Mouse (Mus musculus): Measurements from ENCODE around the gene Cadm1. TPM values are rescaled to one million over a fixed set of nuclear protein-coding genes. Genes with fewer than 3 reads are reported as not detected.

Gene Cadm1
- polyA plus RNA-seq, 1 experiment = 4.0 TPM

DNA sequence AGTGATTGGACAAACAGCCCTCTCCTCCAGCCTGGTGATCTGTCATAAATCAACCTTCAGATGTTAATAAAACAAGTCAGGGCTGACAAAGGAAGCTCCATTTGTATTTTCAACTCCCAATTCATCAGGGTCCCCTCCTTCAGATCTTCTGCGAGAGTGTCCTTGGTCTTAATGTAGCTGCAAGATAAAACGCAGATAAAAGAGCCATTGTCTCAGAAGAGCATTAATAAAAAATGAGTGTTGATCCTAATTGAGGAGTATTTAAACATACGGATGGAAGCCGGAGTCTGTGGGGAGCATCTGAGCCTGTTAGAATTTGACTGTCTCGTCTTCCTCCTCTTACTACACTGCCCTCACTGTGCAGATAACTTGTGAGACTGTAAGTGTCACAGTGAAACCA, 234.9 kb downstream of the Cadm1 start:
- 76% methylated on average over 5 of the region's 5 CpGs for WGBS

GRCm38 (mm10) chr9:47765323-47765722, 235.3 kb downstream of the Cadm1 start:
- no peaks in the 10 kb centered on the region for H3K4me1 ChIP-seq (ENCODE audit: control insufficient read depth, insufficient read depth, low read length)
- 87% methylated on average over 13 of the region's 13 CpGs for WGBS
- no peak overlapping the region for H3K4me3 ChIP-seq (replicated peaks; ENCODE audit: control insufficient read depth, low read depth, low read length)
- no peak overlapping the region for H3K27ac ChIP-seq (ENCODE audit: control insufficient read depth, insufficient read depth, low read depth, low read length, poor library complexity)
- TF ChIP-seq CTCF (IDR thresholded peaks at IDR 0.05; ENCODE audit: control insufficient read depth, insufficient read depth, low read length) (no peak), POLR2A (IDR thresholded peaks at IDR 0.05; ENCODE audit: borderline replicate concordance, control insufficient read depth, low read depth, low read length) (no peak)

More for the DNA sequence above, 234.9 kb downstream of the Cadm1 start:
- TF ChIP-seq POLR2A (IDR thresholded peaks at IDR 0.05; ENCODE audit: borderline replicate concordance, control insufficient read depth, low read depth, low read length) (no peak), CTCF (IDR thresholded peaks at IDR 0.05; ENCODE audit: control insufficient read depth, insufficient read depth, low read length) (no peak)
- H3K4me3 ChIP-seq (replicated peaks; ENCODE audit: control insufficient read depth, low read depth, low read length) = no peak overlapping the region
- no peaks in the 10 kb centered on the region for H3K4me1 ChIP-seq (ENCODE audit: control insufficient read depth, insufficient read depth, low read length)
- no peak overlapping the region for H3K27ac ChIP-seq (ENCODE audit: control insufficient read depth, insufficient read depth, low read depth, low read length, poor library complexity)

GRCm38 (mm10) chr9:47766342-47766741, 236.4 kb downstream of the Cadm1 start:
- Histone ChIP-seq H3K4me3 (replicated peaks; ENCODE audit: control insufficient read depth, low read depth, low read length) (no peak overlapping the region), H3K4me1 (ENCODE audit: control insufficient read depth, insufficient read depth, low read length) (no peaks in the 10 kb centered on the region), H3K27ac (ENCODE audit: control insufficient read depth, insufficient read depth, low read depth, low read length, poor library complexity) (no peak overlapping the region)
- 67% methylated on average over 10 of the region's 10 CpGs for WGBS
- no peak for TF ChIP-seq POLR2A (IDR thresholded peaks at IDR 0.05; ENCODE audit: borderline replicate concordance, control insufficient read depth, low read depth, low read length)
- no peak for TF ChIP-seq CTCF (IDR thresholded peaks at IDR 0.05; ENCODE audit: control insufficient read depth, insufficient read depth, low read length)

DNA sequence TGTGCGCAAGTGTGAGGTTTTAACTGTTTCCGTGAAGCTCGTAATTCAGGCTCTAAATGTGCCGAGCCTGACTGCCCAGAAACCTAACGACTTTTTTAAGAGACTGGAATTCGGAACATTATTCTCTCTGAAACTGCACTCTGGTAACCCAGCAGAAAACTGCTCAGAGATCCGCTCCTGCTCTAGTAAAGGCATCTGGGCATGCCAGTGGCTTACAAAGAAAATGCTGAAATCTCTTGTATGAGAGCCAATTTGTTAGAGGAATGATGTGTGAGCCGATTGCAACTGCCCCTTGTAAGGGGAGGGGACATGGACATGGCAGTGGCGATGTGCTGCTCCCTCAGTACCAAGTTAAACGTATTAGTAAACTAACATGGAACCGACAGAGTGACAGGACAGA, 240.9 kb downstream of the Cadm1 start:
- Histone ChIP-seq H3K4me1 (ENCODE audit: control insufficient read depth, insufficient read depth, low read length) (peaks cover 1% of the 10 kb centered on the region; the same call in 1 of the 2 replicates), H3K27ac (ENCODE audit: control insufficient read depth, insufficient read depth, low read depth, low read length, poor library complexity) (no peak overlapping the region), H3K4me3 (replicated peaks; ENCODE audit: control insufficient read depth, low read depth, low read length) (no peak overlapping the region)
- TF ChIP-seq POLR2A (IDR thresholded peaks at IDR 0.05; ENCODE audit: borderline replicate concordance, control insufficient read depth, low read depth, low read length) = no peak
- TF ChIP-seq CTCF (IDR thresholded peaks at IDR 0.05; ENCODE audit: control insufficient read depth, insufficient read depth, low read length) = no peak
- WGBS = 47% methylated on average over 11 of the region's 11 CpGs

GRCm38 (mm10) chr9:47771953-47772352, 242.0 kb downstream of the Cadm1 start:
- peaks cover 1% of the 10 kb centered on the region; the same call in 1 of the 2 replicates for H3K4me1 ChIP-seq (ENCODE audit: control insufficient read depth, insufficient read depth, low read length)
- no peak overlapping the region for H3K4me3 ChIP-seq (replicated peaks; ENCODE audit: control insufficient read depth, low read depth, low read length)
- WGBS = 68% methylated on average over 5 of the region's 5 CpGs
- TF ChIP-seq CTCF (IDR thresholded peaks at IDR 0.05; ENCODE audit: control insufficient read depth, insufficient read depth, low read length) (no peak), POLR2A (IDR thresholded peaks at IDR 0.05; ENCODE audit: borderline replicate concordance, control insufficient read depth, low read depth, low read length) (no peak)
- no peak overlapping the region for H3K27ac ChIP-seq (ENCODE audit: control insufficient read depth, insufficient read depth, low read depth, low read length, poor library complexity)

GRCm38 (mm10) chr9:47772750-47773149, 242.8 kb downstream of the Cadm1 start:
- WGBS = 63% methylated on average over 6 of the region's 6 CpGs
- Histone ChIP-seq H3K4me3 (replicated peaks; ENCODE audit: control insufficient read depth, low read depth, low read length) (no peak overlapping the region), H3K27ac (ENCODE audit: control insufficient read depth, insufficient read depth, low read depth, low read length, poor library complexity) (no peak overlapping the region), H3K4me1 (ENCODE audit: control insufficient read depth, insufficient read depth, low read length) (peaks cover 1% of the 10 kb centered on the region; the same call in 1 of the 2 replicates)
- TF ChIP-seq CTCF (IDR thresholded peaks at IDR 0.05; ENCODE audit: control insufficient read depth, insufficient read depth, low read length) (no peak), POLR2A (IDR thresholded peaks at IDR 0.05; ENCODE audit: borderline replicate concordance, control insufficient read depth, low read depth, low read length) (no peak)

- H3K4me3 ChIP-seq (replicated peaks; ENCODE audit: control insufficient read depth, low read depth, low read length) = no peak overlapping the region
- H3K27ac ChIP-seq (ENCODE audit: control insufficient read depth, insufficient read depth, low read depth, low read length, poor library complexity) = no peak overlapping the region
- WGBS = 35% methylated on average over 9 of the region's 9 CpGs
- H3K4me1 ChIP-seq (ENCODE audit: control insufficient read depth, insufficient read depth, low read length) = no peaks in the 10 kb centered on the region; the same call in 1 of the 2 replicates
- TF ChIP-seq CTCF (IDR thresholded peaks at IDR 0.05; ENCODE audit: control insufficient read depth, insufficient read depth, low read length) = no peak
- TF ChIP-seq POLR2A (IDR thresholded peaks at IDR 0.05; ENCODE audit: borderline replicate concordance, control insufficient read depth, low read depth, low read length) = no peak
Observed at GRCm38 (mm10) chr9:47776941-47777919, 247.3 kb downstream of the Cadm1 start.

- TF ChIP-seq POLR2A (IDR thresholded peaks at IDR 0.05; ENCODE audit: borderline replicate concordance, control insufficient read depth, low read depth, low read length) (no peak), CTCF (IDR thresholded peaks at IDR 0.05; ENCODE audit: control insufficient read depth, insufficient read depth, low read length) (no peak)
- 73% methylated on average over 11 of the region's 11 CpGs for WGBS
- Histone ChIP-seq H3K27ac (ENCODE audit: control insufficient read depth, insufficient read depth, low read depth, low read length, poor library complexity) (no peak overlapping the region), H3K4me1 (ENCODE audit: control insufficient read depth, insufficient read depth, low read length) (no peaks in the 10 kb centered on the region; the same call in 1 of the 2 replicates), H3K4me3 (replicated peaks; ENCODE audit: control insufficient read depth, low read depth, low read length) (no peak overlapping the region)
Observed at GRCm38 (mm10) chr9:47778438-47778837, 248.5 kb downstream of the Cadm1 start.
